Mouse (Mus musculus): ENCODE data around the gene Fam155a. TPM values are rescaled to one million over a fixed set of nuclear protein-coding genes. Genes with fewer than 3 reads are reported as not detected.

Gene Fam155a
- polyA plus RNA-seq, 1 experiment from 2014 or later = 1.3 TPM

GRCm38 (mm10) chr8:9546429-9546828 lies 224.5 kb downstream of the Fam155a start:
- H3K36me3 ChIP-seq (ENCODE audit: control insufficient read depth, insufficient read depth, low read length) = no peaks in the 10 kb centered on the region
- H3K4me3 ChIP-seq (ENCODE audit: low read length) = no peak overlapping the region
- no peaks in the 10 kb centered on the region for H3K27me3 ChIP-seq (replicated peaks; ENCODE audit: control insufficient read depth, insufficient read depth, low read length)
- H3K4me2 ChIP-seq (ENCODE audit: low read depth, low read length) = no peak overlapping the region
- 58% methylated on average over 6 of the region's 6 CpGs for WGBS
- no peaks in the 10 kb centered on the region for H3K9me3 ChIP-seq (ENCODE audit: control insufficient read depth, low read length)
- ATAC-seq = no peak
- H3K4me1 ChIP-seq (ENCODE audit: control insufficient read depth, insufficient read depth, low read length) = no peaks in the 10 kb centered on the region
- H3K27ac ChIP-seq (ENCODE audit: low read length) = no peak overlapping the region
- no peak overlapping the region for H3K9ac ChIP-seq (ENCODE audit: low read depth, low read length)

GRCm38 (mm10) chr8:9545665-9546064 lies 225.3 kb downstream of the Fam155a start:
- Histone ChIP-seq H3K27ac (ENCODE audit: low read length) (no peak overlapping the region), H3K4me3 (ENCODE audit: low read length) (no peak overlapping the region), H3K4me1 (ENCODE audit: control insufficient read depth, insufficient read depth, low read length) (no peaks in the 10 kb centered on the region), H3K4me2 (ENCODE audit: low read depth, low read length) (no peak overlapping the region), H3K36me3 (ENCODE audit: control insufficient read depth, insufficient read depth, low read length) (no peaks in the 10 kb centered on the region), H3K9ac (ENCODE audit: low read depth, low read length) (no peak overlapping the region), H3K9me3 (ENCODE audit: control insufficient read depth, low read length) (no peaks in the 10 kb centered on the region), H3K27me3 (replicated peaks; ENCODE audit: control insufficient read depth, insufficient read depth, low read length) (no peaks in the 10 kb centered on the region)
- no peak for ATAC-seq
- 53% methylated on average over 2 of the region's 2 CpGs for WGBS

- no peak for ATAC-seq
- no peaks in the 10 kb centered on the region for H3K4me1 ChIP-seq (ENCODE audit: control insufficient read depth, insufficient read depth, low read length)
- H3K9me3 ChIP-seq (ENCODE audit: control insufficient read depth, low read length) = no peaks in the 10 kb centered on the region
- H3K27ac ChIP-seq (ENCODE audit: low read length) = no peak overlapping the region
- H3K36me3 ChIP-seq (ENCODE audit: control insufficient read depth, insufficient read depth, low read length) = no peaks in the 10 kb centered on the region
- H3K27me3 ChIP-seq (replicated peaks; ENCODE audit: control insufficient read depth, insufficient read depth, low read length) = no peaks in the 10 kb centered on the region
- H3K4me2 ChIP-seq (ENCODE audit: low read depth, low read length) = no peak overlapping the region
- no peak overlapping the region for H3K9ac ChIP-seq (ENCODE audit: low read depth, low read length)
- no peak overlapping the region for H3K4me3 ChIP-seq (ENCODE audit: low read length)
- WGBS = 75% methylated on average over 5 of the region's 5 CpGs
Measured at GRCm38 (mm10) chr8:9535730-9536372, 235.1 kb downstream of the Fam155a start.

- H3K9me3 ChIP-seq (ENCODE audit: control insufficient read depth, low read length) = no peaks in the 10 kb centered on the region
- H3K4me3 ChIP-seq (ENCODE audit: low read length) = no peak overlapping the region
- no peak for ATAC-seq
- H3K9ac ChIP-seq (ENCODE audit: low read depth, low read length) = no peak overlapping the region
- H3K27me3 ChIP-seq (replicated peaks; ENCODE audit: control insufficient read depth, insufficient read depth, low read length) = no peaks in the 10 kb centered on the region
- no peaks in the 10 kb centered on the region for H3K4me1 ChIP-seq (ENCODE audit: control insufficient read depth, insufficient read depth, low read length)
- H3K36me3 ChIP-seq (ENCODE audit: control insufficient read depth, insufficient read depth, low read length) = no peaks in the 10 kb centered on the region
- no peak overlapping the region for H3K27ac ChIP-seq (ENCODE audit: low read length)
- WGBS = 78% methylated on average over 3 of the region's 3 CpGs
- H3K4me2 ChIP-seq (ENCODE audit: low read depth, low read length) = no peak overlapping the region
Measured at GRCm38 (mm10) chr8:9526515-9526914, 244.4 kb downstream of the Fam155a start.

GRCm38 (mm10) chr8:9521577-9521976 lies 249.4 kb downstream of the Fam155a start:
- no peaks in the 10 kb centered on the region for H3K4me1 ChIP-seq (ENCODE audit: control insufficient read depth, insufficient read depth, low read length)
- no peak overlapping the region for H3K4me2 ChIP-seq (ENCODE audit: low read depth, low read length)
- H3K4me3 ChIP-seq (ENCODE audit: low read length) = no peak overlapping the region
- H3K9ac ChIP-seq (ENCODE audit: low read depth, low read length) = no peak overlapping the region
- no peaks in the 10 kb centered on the region for H3K9me3 ChIP-seq (ENCODE audit: control insufficient read depth, low read length)
- no peak for ATAC-seq
- no peak overlapping the region for H3K27ac ChIP-seq (ENCODE audit: low read length)
- no peaks in the 10 kb centered on the region for H3K27me3 ChIP-seq (replicated peaks; ENCODE audit: control insufficient read depth, insufficient read depth, low read length)
- no peaks in the 10 kb centered on the region for H3K36me3 ChIP-seq (ENCODE audit: control insufficient read depth, insufficient read depth, low read length)
- 74% methylated on average over 2 of the region's 2 CpGs for WGBS

GRCm38 (mm10) chr8:9500751-9501150 lies 270.2 kb downstream of the Fam155a start:
- H3K4me2 ChIP-seq (ENCODE audit: low read depth, low read length) = no peak overlapping the region
- no peak overlapping the region for H3K4me3 ChIP-seq (ENCODE audit: low read length)
- H3K27ac ChIP-seq (ENCODE audit: low read length) = no peak overlapping the region
- H3K9me3 ChIP-seq (ENCODE audit: control insufficient read depth, low read length) = no peaks in the 10 kb centered on the region
- no peak overlapping the region for H3K9ac ChIP-seq (ENCODE audit: low read depth, low read length)
- no peak for ATAC-seq
- WGBS = 31% methylated on average over 6 of the region's 6 CpGs
- H3K36me3 ChIP-seq (ENCODE audit: control insufficient read depth, insufficient read depth, low read length) = no peaks in the 10 kb centered on the region
- no peaks in the 10 kb centered on the region for H3K27me3 ChIP-seq (replicated peaks; ENCODE audit: control insufficient read depth, insufficient read depth, low read length)
- H3K4me1 ChIP-seq (ENCODE audit: control insufficient read depth, insufficient read depth, low read length) = no peaks in the 10 kb centered on the region

- Histone ChIP-seq H3K4me3 (ENCODE audit: low read length) (no peak overlapping the region), H3K36me3 (ENCODE audit: control insufficient read depth, insufficient read depth, low read length) (no peaks in the 10 kb centered on the region), H3K27ac (ENCODE audit: low read length) (no peak overlapping the region), H3K27me3 (replicated peaks; ENCODE audit: control insufficient read depth, insufficient read depth, low read length) (no peaks in the 10 kb centered on the region), H3K4me2 (ENCODE audit: low read depth, low read length) (no peak overlapping the region), H3K9me3 (ENCODE audit: control insufficient read depth, low read length) (no peaks in the 10 kb centered on the region), H3K4me1 (ENCODE audit: control insufficient read depth, insufficient read depth, low read length) (no peaks in the 10 kb centered on the region), H3K9ac (ENCODE audit: low read depth, low read length) (no peak overlapping the region)
- 29% methylated on average over 1 of the region's 1 CpGs for WGBS
- ATAC-seq = no peak
Measured at GRCm38 (mm10) chr8:9494225-9494598, 276.7 kb downstream of the Fam155a start.

- Histone ChIP-seq H3K4me2 (ENCODE audit: low read depth, low read length) (no peak overlapping the region), H3K27me3 (replicated peaks; ENCODE audit: control insufficient read depth, insufficient read depth, low read length) (no peaks in the 10 kb centered on the region), H3K4me3 (ENCODE audit: low read length) (no peak overlapping the region), H3K9ac (ENCODE audit: low read depth, low read length) (no peak overlapping the region), H3K27ac (ENCODE audit: low read length) (no peak overlapping the region), H3K4me1 (ENCODE audit: control insufficient read depth, insufficient read depth, low read length) (no peaks in the 10 kb centered on the region), H3K9me3 (ENCODE audit: control insufficient read depth, low read length) (no peaks in the 10 kb centered on the region), H3K36me3 (ENCODE audit: control insufficient read depth, insufficient read depth, low read length) (no peaks in the 10 kb centered on the region)
- 41% methylated on average over 8 of the region's 8 CpGs for WGBS
- ATAC-seq = no peak
Measured at GRCm38 (mm10) chr8:9493557-9494224, 277.3 kb downstream of the Fam155a start.

GRCm38 (mm10) chr8:9482565-9482964 lies 288.4 kb downstream of the Fam155a start:
- Histone ChIP-seq H3K27me3 (replicated peaks; ENCODE audit: control insufficient read depth, insufficient read depth, low read length) (no peaks in the 10 kb centered on the region), H3K4me2 (ENCODE audit: low read depth, low read length) (no peak overlapping the region), H3K36me3 (ENCODE audit: control insufficient read depth, insufficient read depth, low read length) (no peaks in the 10 kb centered on the region), H3K4me1 (ENCODE audit: control insufficient read depth, insufficient read depth, low read length) (no peaks in the 10 kb centered on the region), H3K9ac (ENCODE audit: low read depth, low read length) (no peak overlapping the region), H3K27ac (ENCODE audit: low read length) (no peak overlapping the region), H3K9me3 (ENCODE audit: control insufficient read depth, low read length) (no peaks in the 10 kb centered on the region), H3K4me3 (ENCODE audit: low read length) (no peak overlapping the region)
- no peak for ATAC-seq
- 68% methylated on average over 5 of the region's 5 CpGs for WGBS

GRCm38 (mm10) chr8:9471290-9471689 lies 299.7 kb downstream of the Fam155a start:
- H3K4me2 ChIP-seq (ENCODE audit: low read depth, low read length) = no peak overlapping the region
- WGBS = 60% methylated on average over 5 of the region's 5 CpGs
- no peak overlapping the region for H3K27ac ChIP-seq (ENCODE audit: low read length)
- no peak overlapping the region for H3K9ac ChIP-seq (ENCODE audit: low read depth, low read length)
- no peaks in the 10 kb centered on the region for H3K27me3 ChIP-seq (replicated peaks; ENCODE audit: control insufficient read depth, insufficient read depth, low read length)
- no peaks in the 10 kb centered on the region for H3K36me3 ChIP-seq (ENCODE audit: control insufficient read depth, insufficient read depth, low read length)
- ATAC-seq = no peak
- no peaks in the 10 kb centered on the region for H3K4me1 ChIP-seq (ENCODE audit: control insufficient read depth, insufficient read depth, low read length)
- no peak overlapping the region for H3K4me3 ChIP-seq (ENCODE audit: low read length)
- no peaks in the 10 kb centered on the region for H3K9me3 ChIP-seq (ENCODE audit: control insufficient read depth, low read length)

Measured in intestine, embryonic 16.5 days (tissue).